Mouse (Mus musculus) CD8-positive naive resting alpha-beta T cell, adult 2 months (primary cell): ENCODE measurements around the gene Hivep2.

Experiments
- DNase-seq, 2 experiments: peaks; one replicate each; pipeline ENCODE4 v3.0.0; 2022; ENCODE audit warnings: low read depth in 2 of 2, low spot score in 2 of 2

The Hivep2 gene

DNA sequence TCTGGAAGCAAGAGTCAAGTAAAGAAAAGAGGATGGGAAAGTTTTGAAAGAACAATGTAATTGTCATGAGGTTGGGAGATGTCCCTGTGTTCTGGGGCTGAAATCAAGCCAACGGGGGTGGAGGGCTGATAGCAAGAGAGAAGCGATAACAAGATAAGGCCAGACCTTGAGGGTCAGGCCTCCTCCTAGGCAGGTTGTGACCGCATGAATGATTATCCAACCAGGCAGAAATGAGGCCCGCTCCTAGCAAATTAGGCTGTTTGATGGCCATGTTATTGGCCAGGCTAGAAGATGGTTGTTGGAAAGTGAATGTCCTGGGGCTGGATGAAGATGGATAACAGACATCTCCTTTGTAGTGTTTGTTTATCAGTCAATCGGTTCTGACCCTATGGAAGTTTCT lies 5.4 kb downstream of the Hivep2 start:
- no peak for DNase-seq

DNA sequence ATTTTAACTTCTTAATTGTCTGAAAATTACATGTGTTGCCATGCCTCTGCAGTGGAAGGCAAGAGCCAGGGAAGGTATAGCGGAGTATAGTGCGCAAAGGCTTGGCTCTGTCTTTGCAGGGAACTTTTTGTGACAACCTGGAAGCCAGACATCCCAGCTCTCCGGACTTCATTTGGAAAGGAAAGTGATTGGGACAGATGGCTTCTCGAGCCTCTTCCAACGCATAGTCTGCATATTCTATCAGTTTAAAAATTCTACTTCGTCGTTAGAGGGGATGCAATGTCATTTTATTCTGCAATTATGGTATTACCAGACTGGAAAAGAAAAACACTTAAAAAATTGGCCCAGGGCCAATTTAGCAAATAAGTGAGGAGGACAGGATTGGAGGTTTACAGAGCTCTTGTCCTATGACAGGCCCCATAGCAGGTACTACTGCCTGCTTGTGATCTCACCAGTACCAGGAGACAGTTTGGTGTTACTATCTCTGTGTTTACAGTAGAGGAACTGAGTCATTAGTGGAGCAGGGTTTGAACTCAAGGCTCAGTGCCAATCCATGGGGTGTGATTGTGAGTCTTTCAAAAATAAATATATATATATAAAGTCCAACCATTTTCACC lies 7.8 kb downstream of the Hivep2 start:
- DNase-seq: no peak

DNA sequence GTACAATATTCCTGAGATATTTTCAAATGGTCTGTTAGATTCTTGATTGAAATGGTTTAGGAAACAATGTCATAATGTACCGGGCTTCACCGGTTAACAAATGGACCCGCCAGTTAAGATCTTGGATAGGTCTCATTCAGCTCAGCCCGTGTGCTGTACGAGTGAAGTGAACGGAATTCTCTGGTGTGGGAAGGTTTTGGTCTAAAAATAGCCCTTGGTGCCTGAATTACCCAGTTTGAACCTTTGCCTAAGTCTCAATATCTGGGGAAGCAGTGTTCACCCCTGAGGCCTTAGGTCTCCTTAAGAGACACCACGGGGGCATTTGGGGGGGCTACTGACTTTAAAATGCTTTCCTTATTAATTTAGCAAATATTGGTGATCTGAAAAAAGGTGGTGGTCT lies 8.6 kb downstream of the Hivep2 start:
- no peak for DNase-seq

DNA sequence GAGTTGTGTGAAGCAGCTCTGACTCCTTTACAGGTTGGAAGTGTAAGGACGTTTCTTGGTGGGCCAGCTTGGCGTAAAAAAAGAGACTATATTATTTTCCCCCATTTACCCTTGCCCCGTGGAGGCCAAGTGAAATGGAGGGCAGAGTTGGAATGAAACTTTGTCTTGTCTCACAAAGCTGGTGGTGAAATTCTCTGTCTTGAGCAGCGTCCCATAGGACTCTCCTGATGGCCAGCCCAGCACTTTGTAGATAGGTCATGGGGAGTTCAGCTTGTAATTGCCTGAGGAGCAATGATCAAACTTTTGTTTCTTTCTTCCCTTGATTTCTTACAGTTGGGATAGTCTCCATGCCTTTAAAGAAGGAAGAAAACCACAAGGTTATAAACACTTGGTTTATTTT lies 10.0 kb downstream of the Hivep2 start:
- no peak for DNase-seq

DNA sequence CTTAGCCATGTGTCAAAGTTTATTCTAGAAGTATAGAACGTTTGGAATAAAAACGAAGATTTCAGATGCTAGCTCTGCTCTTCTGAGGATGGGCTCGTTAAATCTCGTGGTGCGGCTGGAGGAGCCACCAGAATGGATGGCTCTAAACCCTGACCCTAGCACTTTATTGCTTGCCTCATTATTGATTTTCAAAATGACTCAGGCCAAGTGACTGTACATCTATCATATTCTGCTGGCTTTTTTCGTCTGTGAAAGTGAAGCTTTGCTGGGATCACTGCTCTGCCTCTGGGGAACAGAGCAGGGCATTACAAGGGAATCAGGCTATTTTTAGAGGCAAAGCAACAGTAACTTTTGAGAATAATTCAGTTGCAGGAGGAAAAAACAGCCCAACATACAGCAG lies 10.4 kb downstream of the Hivep2 start:
- no peak for DNase-seq

DNA sequence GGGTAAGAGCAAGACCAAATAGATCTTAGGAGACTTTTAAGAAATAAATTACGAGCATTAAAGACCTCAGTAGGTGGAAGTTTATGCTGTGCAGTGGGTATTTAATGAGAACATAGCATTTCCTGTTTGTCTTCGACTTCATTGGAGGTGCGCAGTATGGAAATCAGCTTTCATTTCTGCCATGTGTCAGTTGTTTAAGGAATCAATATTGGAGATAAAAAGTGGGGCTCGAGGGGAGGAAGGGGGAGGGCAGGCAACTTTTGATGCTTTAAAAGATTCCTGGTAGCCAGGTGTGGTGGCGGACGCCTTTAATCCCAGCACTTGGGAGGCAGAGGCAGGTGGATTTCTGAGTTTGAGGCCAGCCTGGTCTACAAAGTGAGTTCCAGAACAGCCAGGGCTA lies 16.4 kb downstream of the Hivep2 start:
- peak in 1 of 2 experiments; percentile 11 for DNase-seq

DNA sequence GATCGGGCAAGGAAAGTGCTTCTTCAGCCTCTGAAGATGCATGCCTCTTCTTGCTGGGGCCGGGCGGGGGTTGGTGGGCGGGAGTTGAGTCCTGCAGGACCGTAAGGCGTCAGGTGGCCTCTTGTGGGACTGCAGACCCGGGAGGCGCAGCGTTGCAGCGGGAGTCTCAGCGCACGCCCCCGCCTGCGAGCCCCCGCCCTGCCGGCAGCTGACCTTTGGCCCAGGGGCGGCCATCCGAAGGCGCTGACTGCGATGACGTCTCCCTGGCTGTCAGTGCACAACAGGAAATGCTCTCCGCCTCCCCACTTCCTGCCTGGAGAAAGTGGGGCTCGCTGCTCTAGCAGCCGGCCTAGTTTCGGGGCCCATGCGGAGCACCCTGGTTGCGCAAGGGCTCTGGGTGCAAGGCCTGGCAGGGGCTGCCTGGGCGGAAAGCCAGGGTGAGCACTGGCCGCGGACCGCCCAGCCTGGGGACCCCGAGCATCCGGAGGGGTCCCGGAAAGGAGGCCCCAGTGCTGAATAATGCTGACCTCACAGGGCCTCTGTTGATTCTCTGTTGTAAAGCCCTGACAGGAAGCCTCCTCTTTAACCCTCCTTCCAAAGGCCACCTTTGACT lies 17.0 kb downstream of the Hivep2 start:
- peak; percentile 86 to 92 for DNase-seq

DNA sequence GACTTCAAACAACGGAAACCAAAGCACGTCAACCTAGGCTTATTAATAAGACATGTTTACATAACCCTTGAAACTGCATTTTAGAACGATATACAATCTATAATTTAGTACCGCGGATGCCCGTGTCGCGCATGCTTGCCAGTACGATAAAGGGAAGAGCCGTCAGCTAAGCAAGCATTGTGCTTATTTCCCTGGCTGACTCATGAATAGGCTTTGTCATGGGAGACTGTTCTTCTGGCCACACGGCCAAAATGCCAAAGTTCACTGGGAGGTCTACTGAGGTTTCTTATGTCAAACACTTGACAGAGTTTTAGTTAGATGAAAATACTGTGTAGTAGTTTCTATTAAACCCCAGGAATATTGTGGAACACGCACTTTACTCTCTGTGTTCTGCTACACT lies 17.8 kb downstream of the Hivep2 start:
- DNase-seq: peak in 1 of 2 experiments; percentile 18

DNA sequence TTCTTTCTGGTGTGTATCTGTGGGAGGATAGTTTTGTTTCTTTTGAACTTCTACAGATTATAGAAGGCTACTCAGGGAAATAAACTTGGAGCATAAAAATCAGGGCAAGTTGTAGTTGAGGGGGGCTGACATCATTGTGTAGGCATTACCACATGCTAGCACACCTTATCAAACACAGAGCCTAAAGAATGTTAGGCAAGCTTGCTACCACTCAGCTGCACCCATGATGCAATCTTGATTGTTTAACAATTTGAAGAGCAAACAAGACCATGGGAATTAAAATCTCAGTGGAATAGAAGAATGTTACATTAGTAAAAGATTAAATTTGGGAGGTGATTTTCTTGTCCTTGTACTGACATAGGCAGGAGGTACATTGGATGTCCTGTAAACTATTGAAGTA lies 18.4 kb downstream of the Hivep2 start:
- DNase-seq: no peak

DNA sequence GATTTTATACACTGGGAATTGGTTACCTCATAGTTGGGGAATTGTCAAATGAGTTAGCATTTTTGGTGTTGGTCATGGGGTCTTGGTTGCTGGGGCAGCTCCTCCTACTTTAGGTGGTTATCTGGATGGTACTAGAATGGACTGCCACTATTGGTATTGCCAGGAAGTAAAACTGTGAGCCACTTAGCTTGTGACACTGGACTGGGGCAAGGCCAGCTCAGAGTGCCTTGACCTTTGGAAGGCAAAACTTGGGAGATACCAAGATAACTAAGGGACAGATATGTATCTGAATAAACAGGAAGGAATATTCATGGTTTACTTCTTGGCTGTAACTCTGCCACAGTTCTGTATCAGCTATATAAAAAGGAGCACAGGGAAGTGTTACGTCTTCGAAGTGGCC lies 20.7 kb downstream of the Hivep2 start:
- no peak for DNase-seq

DNA sequence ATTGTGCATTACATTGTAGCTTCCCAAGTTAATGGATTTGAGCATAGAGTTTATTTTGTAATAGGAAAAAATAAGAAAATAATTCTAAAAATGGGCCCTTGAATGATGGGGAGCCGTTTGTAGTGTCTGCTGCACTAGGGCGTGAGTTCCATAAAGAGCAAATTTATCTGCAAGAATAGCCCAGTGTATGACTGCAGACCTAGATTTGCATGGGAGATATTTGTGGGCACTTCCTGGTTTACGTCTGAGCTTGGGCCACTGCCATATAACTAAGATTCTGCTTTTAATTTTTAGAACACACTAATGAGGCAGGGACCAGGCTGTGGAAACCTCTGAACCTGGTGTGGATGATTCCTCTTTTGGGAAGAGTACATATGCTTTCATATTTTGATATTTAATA lies 21.5 kb downstream of the Hivep2 start:
- no peak for DNase-seq

DNA sequence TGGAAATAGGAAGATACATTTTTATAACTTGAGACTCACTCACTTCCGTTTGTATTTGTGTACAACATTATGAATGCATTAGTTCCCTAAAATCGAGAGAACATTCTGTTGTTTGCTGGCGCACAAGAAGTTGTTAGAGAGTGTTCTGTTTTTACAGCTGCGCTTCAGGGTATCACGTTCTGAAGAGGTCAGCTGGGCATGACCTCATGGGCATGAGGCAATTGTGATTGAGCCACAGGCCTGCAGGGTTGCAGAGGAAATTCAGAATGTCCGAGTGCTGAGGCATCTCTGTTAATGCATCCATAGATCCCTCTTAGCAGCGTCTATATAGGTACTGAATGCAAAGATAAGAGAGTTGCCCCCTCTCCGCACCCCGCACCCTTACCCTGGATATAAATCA lies 22.4 kb downstream of the Hivep2 start:
- DNase-seq: no peak

DNA sequence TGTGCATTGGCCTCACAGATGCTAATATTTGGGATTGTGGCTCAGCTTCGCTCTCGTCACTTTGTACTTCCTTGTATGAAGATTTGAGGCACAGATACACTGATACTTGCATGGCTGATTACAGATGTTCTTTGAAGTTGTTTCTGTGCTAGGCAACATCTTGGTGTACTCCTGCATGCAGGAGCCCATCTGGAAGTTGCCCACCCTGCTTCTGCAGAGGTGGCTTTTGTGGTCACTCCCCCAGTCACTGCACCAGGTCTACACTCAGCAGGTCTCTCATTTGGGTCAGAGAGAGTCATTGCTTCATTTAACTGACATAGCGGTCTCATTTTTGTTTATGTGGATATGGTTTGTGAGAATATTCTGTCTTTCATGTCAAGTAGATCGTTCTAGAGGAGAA lies 22.9 kb downstream of the Hivep2 start:
- no peak for DNase-seq

DNA sequence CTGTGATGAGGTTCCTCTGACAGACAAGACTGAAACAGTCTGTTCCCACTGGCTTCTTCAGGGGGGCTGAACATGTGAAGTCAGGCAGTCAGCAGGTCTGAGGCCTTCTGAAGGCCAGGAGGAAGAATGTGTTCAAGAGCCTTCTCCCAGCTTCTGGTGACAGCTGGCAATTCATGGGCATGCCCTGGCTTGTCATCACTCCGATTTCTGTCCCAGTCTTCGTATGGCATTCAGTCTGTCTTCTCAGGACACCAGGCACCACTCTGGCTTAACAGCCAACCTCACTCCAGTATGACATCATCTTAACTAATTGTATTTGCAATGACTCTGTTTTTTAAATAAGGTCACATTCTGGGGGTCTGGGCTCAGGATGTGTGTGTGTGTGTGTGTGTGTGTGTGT lies 25.0 kb downstream of the Hivep2 start:
- no peak for DNase-seq

DNA sequence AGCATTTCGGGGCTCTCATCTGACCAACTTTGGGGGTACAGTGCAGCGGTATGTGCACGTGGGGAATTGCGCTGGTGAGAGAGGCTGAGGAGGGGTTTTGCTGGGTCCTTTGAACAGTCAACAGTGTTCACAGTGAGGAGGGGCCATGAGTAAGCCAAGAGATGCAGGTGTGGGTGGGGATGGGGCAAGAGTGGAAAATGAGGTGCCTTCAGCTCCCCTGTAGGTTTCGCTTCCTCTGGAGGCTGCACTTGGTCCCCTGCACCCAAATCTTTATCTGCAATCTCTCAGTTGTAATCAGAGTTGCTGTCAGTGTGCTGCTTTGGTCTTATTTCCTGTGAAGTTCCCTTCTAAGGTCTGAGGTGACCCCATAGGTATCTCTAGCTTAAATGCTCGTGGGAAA lies 27.5 kb downstream of the Hivep2 start:
- peak; percentile 54 to 59 for DNase-seq

DNA sequence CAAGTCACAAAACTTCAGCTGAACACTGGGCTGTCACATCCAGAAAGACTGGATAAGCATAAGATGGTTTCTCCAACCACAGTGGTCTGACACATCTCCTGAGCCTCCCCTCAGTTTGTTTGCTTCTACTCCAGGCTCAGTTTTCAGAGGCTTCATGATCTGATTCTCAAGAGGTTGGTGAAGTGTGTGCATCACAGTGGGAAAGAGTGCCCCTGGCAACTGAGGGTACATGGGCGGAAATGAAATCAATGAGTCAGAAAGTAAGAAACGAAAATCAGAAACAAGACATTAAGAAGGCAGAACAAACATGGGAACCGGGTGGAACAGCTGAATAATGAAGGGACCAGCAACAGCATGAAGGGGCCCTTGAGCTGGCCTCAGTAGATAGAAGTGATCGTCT lies 31.5 kb downstream of the Hivep2 start:
- no peak for DNase-seq

DNA sequence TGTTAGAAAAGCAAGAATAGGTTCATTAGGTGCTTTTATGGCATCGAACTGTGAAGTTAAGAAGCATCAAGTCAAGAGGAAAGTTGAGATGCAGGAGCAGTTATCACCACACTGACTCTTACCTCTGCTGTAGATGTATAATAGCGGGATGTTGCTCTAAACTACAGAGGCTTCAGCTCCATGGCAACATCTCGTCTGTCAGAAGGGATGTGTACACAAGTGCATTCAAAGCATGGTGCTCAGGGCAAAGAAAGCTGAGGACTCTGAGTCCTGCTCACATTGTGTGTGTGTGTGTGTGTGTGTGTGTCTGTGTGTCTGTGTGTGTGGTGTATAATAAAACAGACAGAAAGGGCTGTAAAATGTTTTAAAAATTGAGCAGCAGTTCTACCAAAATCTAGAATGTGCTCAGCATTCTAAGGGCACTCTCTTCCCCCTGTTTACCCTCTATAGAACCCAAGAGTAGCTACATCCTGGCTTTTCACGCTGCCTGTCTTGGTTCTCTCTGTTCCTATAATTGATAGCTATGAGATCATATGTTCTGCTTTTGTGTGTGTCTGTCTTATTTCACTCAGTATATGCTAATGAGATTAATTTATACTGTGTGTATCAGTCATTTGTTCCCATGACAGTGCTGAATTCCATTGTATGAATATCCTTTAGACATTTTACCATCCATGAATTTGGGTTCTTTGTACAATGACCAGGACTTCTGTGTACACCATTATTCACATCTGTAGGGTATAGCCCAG lies 39.1 kb downstream of the Hivep2 start:
- no peak for DNase-seq

DNA sequence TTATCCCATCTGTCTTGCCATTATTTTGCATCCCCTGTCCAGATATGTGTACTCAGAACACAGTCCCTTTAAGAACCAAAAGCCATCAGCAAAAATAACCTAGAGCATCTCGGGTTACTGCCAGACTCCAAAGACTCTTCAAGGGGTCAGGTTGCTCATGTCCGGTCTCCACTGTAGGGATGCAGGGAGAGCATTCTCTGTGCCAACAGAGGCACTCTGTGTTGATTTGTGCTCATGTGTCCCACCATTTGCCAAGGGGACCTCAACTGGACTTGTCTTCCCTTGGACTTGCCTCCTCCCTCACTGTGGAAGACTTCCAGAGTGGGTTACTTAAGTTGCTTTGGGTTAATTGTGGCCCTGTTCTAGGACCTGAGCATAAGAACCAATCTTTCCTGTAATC lies 43.8 kb downstream of the Hivep2 start:
- no peak for DNase-seq

DNA sequence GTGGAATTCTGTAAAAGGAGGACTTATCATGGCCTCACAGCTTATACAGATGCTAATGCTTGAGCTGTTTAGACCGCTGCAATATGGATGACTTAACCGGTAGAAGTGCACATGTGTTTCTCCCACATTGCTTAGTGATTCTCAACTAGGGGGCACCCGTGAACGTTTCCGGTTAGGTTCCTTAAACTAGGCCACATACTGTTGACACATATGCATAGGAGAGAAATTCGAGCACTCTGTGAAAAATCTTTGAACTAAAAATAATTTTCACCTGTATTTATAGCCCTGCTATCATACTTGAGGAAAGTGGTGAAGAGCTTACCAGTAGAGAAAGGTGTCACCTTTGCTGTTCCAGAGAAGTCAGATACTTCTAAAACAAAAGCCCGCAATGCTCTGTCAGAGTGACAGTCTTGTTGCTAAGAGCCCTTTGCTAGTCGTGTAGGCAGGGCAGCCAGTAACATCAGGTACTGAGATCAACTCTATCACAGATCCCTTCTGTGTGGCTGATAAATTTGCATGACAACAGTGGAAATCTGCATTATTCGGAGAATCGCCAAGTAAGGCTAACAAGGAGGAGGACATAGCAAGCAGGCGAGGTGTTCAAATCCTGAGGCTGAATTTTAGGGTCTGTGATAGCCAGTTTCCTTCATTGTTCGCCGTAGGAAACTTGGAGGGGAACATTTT lies 50.6 kb downstream of the Hivep2 start:
- peak in 1 of 2 experiments; percentile 56 for DNase-seq

DNA sequence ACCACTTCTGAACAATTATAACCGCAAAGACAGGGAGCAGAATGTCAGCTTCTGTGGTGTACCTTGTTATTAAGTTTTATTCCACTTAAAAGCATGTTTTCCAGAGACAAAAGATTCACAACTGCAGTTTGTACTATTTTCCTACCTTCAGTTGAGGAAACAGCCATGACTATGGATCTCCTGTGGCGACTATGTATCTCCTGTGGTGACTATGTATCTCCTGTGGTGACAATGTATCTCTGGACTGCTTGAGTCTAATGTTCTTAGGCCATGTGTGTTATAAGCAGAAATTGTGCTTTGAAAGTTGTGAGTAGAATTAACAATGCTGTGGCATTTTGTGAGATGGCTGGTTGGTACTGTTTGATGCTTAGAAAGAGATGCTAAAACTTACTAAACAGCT lies 51.5 kb downstream of the Hivep2 start:
- no peak for DNase-seq

DNA sequence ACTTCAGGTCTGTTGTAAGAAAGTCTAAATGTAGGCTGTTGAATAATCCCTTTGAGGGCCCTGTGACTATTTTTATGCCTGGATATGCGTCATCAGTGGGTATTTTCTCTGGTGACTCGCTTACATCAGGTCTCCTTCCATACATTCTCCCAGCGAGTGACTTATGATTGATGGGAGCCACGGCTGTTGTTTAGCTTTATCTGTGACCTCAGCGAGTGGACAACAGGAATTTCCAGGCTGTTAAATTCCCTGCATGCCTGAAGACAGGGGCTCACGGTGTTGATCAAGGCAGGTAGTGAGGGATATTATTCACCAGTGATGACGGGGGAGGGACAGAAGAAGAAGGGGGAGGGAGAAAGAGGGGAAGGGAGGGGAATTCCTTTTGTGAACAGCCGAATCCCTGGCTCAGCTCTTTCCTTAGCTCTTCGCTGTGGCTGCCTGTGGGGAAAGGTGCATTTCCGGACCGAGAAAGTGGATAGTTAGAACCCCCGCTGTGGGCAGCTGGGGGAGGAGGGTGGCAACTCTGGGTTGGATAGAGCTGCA lies 52.0 kb downstream of the Hivep2 start:
- DNase-seq: no peak

DNA sequence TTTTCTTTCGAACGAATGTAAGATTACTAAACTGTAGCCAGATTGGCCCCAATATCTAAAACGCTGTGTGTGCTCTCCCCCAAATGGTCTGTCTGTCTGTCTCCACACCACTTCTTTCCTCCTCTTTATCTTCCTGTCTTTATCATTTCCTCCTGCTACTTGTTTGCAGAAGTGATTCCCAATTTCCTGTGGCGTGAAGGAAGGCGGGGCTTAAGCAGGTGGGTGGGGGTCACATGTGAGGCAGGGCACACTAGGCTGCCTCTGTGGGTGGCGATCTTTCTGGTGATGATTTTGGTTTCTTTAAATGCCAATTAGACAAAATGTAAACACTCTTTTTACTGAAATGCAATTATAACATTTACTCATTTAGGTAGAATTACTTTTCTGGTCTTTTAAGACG lies 52.8 kb downstream of the Hivep2 start:
- no peak for DNase-seq
